9 mouse cellular contexts compared by ENCODE assay signal in genomic region chr15:79823588-79824280, GRCm38 (mm10). TPM values are rescaled to one million over a fixed set of nuclear protein-coding genes. Genes with fewer than 3 reads are reported as not detected.
A peak's percentile ranks its signal among the peaks of the same experiment; 100 is the strongest.
DNase-seq lines count a peak whose midpoint lies in the region; ATAC-seq and TF ChIP-seq lines count a peak whose summit lies in the region.
"Had no signal": no experiment of that assay in that cellular context is flagged by ENCODE, and none has a peak within 500 bp of the region (broad histone marks: within the 10 kb centered on the region; RNA-seq: fewer than 3 reads in every experiment).

No protein-coding gene starts in this region.

- WGBS in lung, postnatal 0 days = 50% methylated on average over 19 of the region's 19 CpGs
- WGBS in forebrain, embryonic 14.5 days = 70% methylated on average over 19 of the region's 19 CpGs
- WGBS in hindbrain, embryonic 13.5 days = 72% methylated on average over 19 of the region's 19 CpGs

- ATAC-seq in lung, postnatal 0 days = peak; percentile 48
- ATAC-seq in forebrain, embryonic 14.5 days = no peak
- ATAC-seq in hindbrain, embryonic 13.5 days (ENCODE audit: low FRiP score) = no peak

- H3K27ac ChIP-seq in lung, postnatal 0 days (ENCODE audit: low read length) = no peak overlapping the region
- no peak overlapping the region for H3K27ac ChIP-seq in forebrain, embryonic 14.5 days (ENCODE audit: low read depth, low read length)
- no peak overlapping the region for H3K27ac ChIP-seq in hindbrain, embryonic 13.5 days

- no peak overlapping the region for H3K4me2 ChIP-seq in lung, postnatal 0 days (replicated peaks; ENCODE audit: low read depth, low read length)
- H3K4me2 ChIP-seq in forebrain, embryonic 14.5 days (ENCODE audit: low read length) = no peak overlapping the region
- no peak overlapping the region for H3K4me2 ChIP-seq in hindbrain, embryonic 13.5 days

- DNase-seq in layer of hippocampus, postnatal 10 days (ENCODE audit: low spot score in 2 of 2) = peak; percentile 33 to 52
- no peak for DNase-seq in layer of hippocampus, postnatal 36 days
- peak; percentile 46 for DNase-seq in brain, adult 2 months (ENCODE audit: low read depth, low spot score)
- DNase-seq in gastrocnemius, postnatal 4 days (ENCODE audit: low spot score in 2 of 2) = peak; percentile 59 to 68
- DNase-seq in lung, postnatal 0 days (ENCODE audit: low spot score) = peak; percentile 65
- no peak for DNase-seq in right cerebral cortex, adult 2 months (ENCODE audit: low spot score in 2 of 2)
- DNase-seq in forebrain, embryonic 14.5 days (ENCODE audit: low spot score) = no peak

- TF ChIP-seq CTCF in lung, postnatal 0 days (IDR thresholded peaks at IDR 0.05) = no peak

- no peak for TF ChIP-seq EP300 in lung, postnatal 0 days (IDR thresholded peaks at IDR 0.05)

- H3K4me1 ChIP-seq in lung, postnatal 0 days (ENCODE audit: insufficient read depth, low read depth, low read length) = peaks cover 3% of the 10 kb centered on the region; the same call in 1 of the 2 replicates
- H3K4me1 ChIP-seq in forebrain, embryonic 14.5 days (ENCODE audit: control insufficient read depth, insufficient read depth, low read length) = no peaks in the 10 kb centered on the region
- H3K4me1 ChIP-seq in hindbrain, embryonic 13.5 days (replicated peaks) = peaks cover 57% of the 10 kb centered on the region

- no peaks in the 10 kb centered on the region for H3K9me3 ChIP-seq in lung, postnatal 0 days (ENCODE audit: low read length)
- no peaks in the 10 kb centered on the region for H3K9me3 ChIP-seq in forebrain, embryonic 14.5 days (replicated peaks; ENCODE audit: control insufficient read depth, low read length)
- H3K9me3 ChIP-seq in hindbrain, embryonic 13.5 days = no peaks in the 10 kb centered on the region

- H3K4me3 ChIP-seq in lung, postnatal 0 days (ENCODE audit: low read depth, low read length) = no peak overlapping the region
- H3K4me3 ChIP-seq in forebrain, embryonic 14.5 days (ENCODE audit: low read depth, low read length) = no peak overlapping the region
- no peak overlapping the region for H3K4me3 ChIP-seq in hindbrain, embryonic 13.5 days

- peaks cover 7% of the 10 kb centered on the region; the same call in 1 of the 2 replicates for H3K36me3 ChIP-seq in lung, postnatal 0 days (ENCODE audit: insufficient read depth, low read length)
- peaks cover 42% of the 10 kb centered on the region for H3K36me3 ChIP-seq in forebrain, embryonic 14.5 days (ENCODE audit: control insufficient read depth, insufficient read depth, low read length)
- peaks cover 46% of the 10 kb centered on the region for H3K36me3 ChIP-seq in hindbrain, embryonic 13.5 days

- H3K27me3 ChIP-seq in lung, postnatal 0 days (replicated peaks; ENCODE audit: insufficient read depth, low read length) = no peaks in the 10 kb centered on the region
- H3K27me3 ChIP-seq in forebrain, embryonic 14.5 days (replicated peaks; ENCODE audit: control insufficient read depth, insufficient read depth, low read length) = no peaks in the 10 kb centered on the region
- H3K27me3 ChIP-seq in hindbrain, embryonic 13.5 days = no peaks in the 10 kb centered on the region

- H3K9ac ChIP-seq in lung, postnatal 0 days (replicated peaks; ENCODE audit: low read depth) = no peak overlapping the region
- H3K9ac ChIP-seq in forebrain, embryonic 14.5 days (ENCODE audit: low read length) = no peak overlapping the region
- no peak overlapping the region for H3K9ac ChIP-seq in hindbrain, embryonic 13.5 days

RNA-seq across cellular contexts. Expression of gene Npcd, which starts 10.3 kb away (rescaled TPM):
- total RNA-seq in layer of hippocampus, postnatal 10 days (2021) = 10 to 100 TPM; 12.5 to 13.3 TPM
- total RNA-seq in layer of hippocampus, postnatal 36 days (2021) = 10 to 100 TPM in 1 of 2 experiments, 1 to 10 TPM in 1; 5.8 to 10.8 TPM
- total RNA-seq in gastrocnemius, postnatal 4 days (2021) = 1 to 10 TPM; 1.3 to 1.5 TPM
- polyA plus RNA-seq in lung, postnatal 0 days (2015; fragmentation: Nextera tagmentation; extraction: Ambion mirVana) = 0.13 TPM in 1 of 2 replicates, not detected in the other
- not detected in 2 replicates for polyA plus RNA-seq in forebrain, embryonic 14.5 days (2014; fragmentation: Nextera tagmentation; extraction: Ambion mirVana)
- 0.34 and 0.51 TPM in 2 replicates for polyA plus RNA-seq in hindbrain, embryonic 13.5 days (2015; fragmentation: Nextera tagmentation; extraction: Ambion mirVana)
- polyA plus RNA-seq: liver, embryonic 16.5 days had no signal

RNA-seq across cellular contexts. Expression of gene Cbx6, which starts 10.8 kb away (rescaled TPM):
- 100 to 1,000 TPM; 252 to 277 TPM for total RNA-seq in layer of hippocampus, postnatal 10 days (2021)
- total RNA-seq in layer of hippocampus, postnatal 36 days (2021) = 100 to 1,000 TPM; 335 to 366 TPM
- total RNA-seq in gastrocnemius, postnatal 4 days (2021) = 10 to 100 TPM; 58.9 to 59.7 TPM
- polyA plus RNA-seq in lung, postnatal 0 days (2015; fragmentation: Nextera tagmentation; extraction: Ambion mirVana) = 52.2 and 60.6 TPM in 2 replicates
- polyA plus RNA-seq in forebrain, embryonic 14.5 days (2014; fragmentation: Nextera tagmentation; extraction: Ambion mirVana) = 18.1 and 29.1 TPM in 2 replicates
- 50.2 and 52.6 TPM in 2 replicates for polyA plus RNA-seq in hindbrain, embryonic 13.5 days (2015; fragmentation: Nextera tagmentation; extraction: Ambion mirVana)

RNA-seq across cellular contexts. Expression of gene Nptxr, which starts 19.2 kb away (rescaled TPM):
- total RNA-seq in layer of hippocampus, postnatal 10 days (2021) = 100 to 1,000 TPM; 648 to 749 TPM
- total RNA-seq in layer of hippocampus, postnatal 36 days (2021) = 100 to 1,000 TPM; 729 to 800 TPM
- 1 to 10 TPM; 7.7 to 8.2 TPM for total RNA-seq in gastrocnemius, postnatal 4 days (2021)
- 1.0 and 1.2 TPM in 2 replicates for polyA plus RNA-seq in lung, postnatal 0 days (2015; fragmentation: Nextera tagmentation; extraction: Ambion mirVana)
- 7.6 and 8.5 TPM in 2 replicates for polyA plus RNA-seq in forebrain, embryonic 14.5 days (2014; fragmentation: Nextera tagmentation; extraction: Ambion mirVana)
- 21.0 and 21.4 TPM in 2 replicates for polyA plus RNA-seq in hindbrain, embryonic 13.5 days (2015; fragmentation: Nextera tagmentation; extraction: Ambion mirVana)

RNA-seq across cellular contexts. Expression of gene Dnal4, which starts 46.1 kb away (rescaled TPM):
- 10 to 100 TPM; 31.9 to 33.4 TPM for total RNA-seq in layer of hippocampus, postnatal 10 days (2021)
- 10 to 100 TPM; 52.4 to 53.3 TPM for total RNA-seq in layer of hippocampus, postnatal 36 days (2021)
- 10 to 100 TPM; 19.0 to 19.2 TPM for total RNA-seq in gastrocnemius, postnatal 4 days (2021)
- polyA plus RNA-seq in lung, postnatal 0 days (2015; fragmentation: Nextera tagmentation; extraction: Ambion mirVana) = 49.5 and 52.4 TPM in 2 replicates
- 96.1 and 101 TPM in 2 replicates for polyA plus RNA-seq in forebrain, embryonic 14.5 days (2014; fragmentation: Nextera tagmentation; extraction: Ambion mirVana)
- 83.5 and 84.9 TPM in 2 replicates for polyA plus RNA-seq in hindbrain, embryonic 13.5 days (2015; fragmentation: Nextera tagmentation; extraction: Ambion mirVana)

Comparison
In these comparisons a context has a peak if more than half of its experiments do, and no peak if none do; other contexts are left out.
1. DNase-seq: peak in layer of hippocampus, postnatal 10 days (2 of 2), brain, adult 2 months (single experiment), gastrocnemius, postnatal 4 days (2 of 2) and lung, postnatal 0 days (single experiment); none in layer of hippocampus, postnatal 36 days (0 of 2), right cerebral cortex, adult 2 months (0 of 2) and forebrain, embryonic 14.5 days (single experiment).
2. RNA of gene Cbx6, which starts 10.8 kb away (total RNA-seq): 335 to 366 TPM in layer of hippocampus, postnatal 36 days and 252 to 277 TPM in layer of hippocampus, postnatal 10 days; 58.9 to 59.7 TPM in gastrocnemius, postnatal 4 days; every median in the first group is over 4 times any median in the second.
3. RNA of gene Nptxr, which starts 19.2 kb away (total RNA-seq): 729 to 800 TPM in layer of hippocampus, postnatal 36 days and 648 to 749 TPM in layer of hippocampus, postnatal 10 days; 7.7 to 8.2 TPM in gastrocnemius, postnatal 4 days; every median in the first group is over 10 times any median in the second.